Mouse (Mus musculus) adipose tissue, adult 10 weeks (tissue): ENCODE results near the gene Adh6b. TPM values are rescaled to one million over a fixed set of nuclear protein-coding genes. Genes with fewer than 3 reads are reported as not detected.

Experiments
- polyA plus RNA-seq: library from polyadenylated mRNA; stranded (reverse); fragments of 350-450 nt; fragmentation: Illumina TruSeq; extraction: RNeasy Lipid Tissue Mini Kit (QIAGEN cat#74804); gene quantifications from one replicate; pipeline ENCODE4 v1.2.3, GENCODE M21; 2014; ENCODE audit warnings: low read depth, low replicate concordance

The Adh6b gene
- 3.7 TPM for polyA plus RNA-seq

DNA sequence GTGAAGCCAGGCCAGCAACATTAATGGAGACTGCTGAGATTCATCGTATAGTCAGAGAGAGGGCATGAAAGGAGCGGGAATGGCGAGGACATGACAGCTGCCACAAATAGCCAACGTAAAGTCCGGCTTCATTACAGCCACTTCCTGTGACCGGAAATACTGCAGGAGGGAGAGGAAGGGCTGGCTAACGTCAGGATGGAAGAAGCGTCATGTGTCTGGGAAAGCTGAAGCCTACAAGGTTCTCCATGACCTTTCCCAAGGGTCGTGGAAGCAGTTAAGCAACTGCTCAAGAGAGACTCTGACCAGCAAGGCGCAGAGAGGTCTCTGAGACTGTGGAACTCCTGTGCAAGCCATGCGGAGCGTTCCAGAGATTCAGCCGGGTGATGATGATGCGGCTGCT, at the start of gene Adh6b:
Gene Adh6b (plus strand): TSS at position 305 of the 400 bp plus-strand sequence.

DNA sequence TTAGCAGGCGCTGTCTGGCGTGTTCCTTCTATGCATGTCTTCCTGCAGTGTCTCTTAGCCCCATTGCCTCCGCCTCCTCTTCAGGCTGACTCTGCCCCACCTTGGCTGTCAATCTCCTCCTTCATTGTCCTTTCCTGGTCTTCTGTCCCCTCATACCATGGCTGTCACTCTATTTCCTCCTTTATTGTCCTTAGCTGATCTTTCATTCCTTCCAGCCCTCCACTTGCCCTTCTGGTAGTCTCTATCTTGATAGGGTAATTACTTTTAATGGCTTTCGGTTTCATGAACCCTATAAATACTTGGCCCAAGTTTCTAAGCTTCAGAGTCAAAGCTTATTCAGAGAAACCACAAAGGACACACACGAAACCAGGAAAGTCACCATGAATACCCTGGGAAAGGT, 28.6 kb upstream of the Adh6b start, which contains the start of gene Adh6a:
Gene Adh6a (plus strand): TSS at position 322 of the 400 bp plus-strand sequence.

Other genes starting within 250 kb of the Adh6b start
- gene Trmt10a, start 198.3 kb upstream of the Adh6b start, polyA plus RNA-seq = 10.9 TPM
- gene Mttp, start 196.8 kb upstream of the Adh6b start, polyA plus RNA-seq = 10.5 TPM
- gene 4930579F01Rik, start 147.9 kb upstream of the Adh6b start, polyA plus RNA-seq = 3.9 TPM
- 0.50 TPM for gene Adh7, start 124.0 kb upstream of the Adh6b start, polyA plus RNA-seq
- gene Adh1, start 80.8 kb upstream of the Adh6b start, polyA plus RNA-seq = 138 TPM
- not detected for gene Adh6a, start 28.5 kb upstream of the Adh6b start, polyA plus RNA-seq
- 0.40 TPM for gene Adh4, start 73.7 kb downstream of the Adh6b start, polyA plus RNA-seq
- gene Adh5, start 101.3 kb downstream of the Adh6b start, polyA plus RNA-seq = 187 TPM
- 64.4 TPM for gene Metap1, start 147.7 kb downstream of the Adh6b start, polyA plus RNA-seq
- gene Eif4e, start 184.4 kb downstream of the Adh6b start, polyA plus RNA-seq = 106 TPM